17 mouse cellular contexts compared by ENCODE assay signal in genomic region chr13:109951466-109951865, GRCm38 (mm10).
DNase-seq lines count a peak whose midpoint lies in the region; ATAC-seq and TF ChIP-seq lines count a peak whose summit lies in the region.
"Had no signal": no experiment of that assay in that cellular context is flagged by ENCODE, and none has a peak within 500 bp of the region (broad histone marks: within the 10 kb centered on the region; RNA-seq: fewer than 3 reads in every experiment).

No protein-coding gene starts in this region.

- WGBS in limb, embryonic 13.5 days, result 61% methylated on average over 14 of the region's 14 CpGs
- 74% methylated on average over 14 of the region's 14 CpGs for WGBS in limb, embryonic 10.5 days
- WGBS in embryonic facial prominence, embryonic 11.5 days, result 54% methylated on average over 14 of the region's 14 CpGs
- WGBS in limb, embryonic 14.5 days, result 53% methylated on average over 14 of the region's 14 CpGs
- WGBS in hindbrain, embryonic 13.5 days, result 76% methylated on average over 14 of the region's 14 CpGs

- H3K4me1 ChIP-seq in limb, embryonic 13.5 days, result no peaks in the 10 kb centered on the region
- no peaks in the 10 kb centered on the region for H3K4me1 ChIP-seq in limb, embryonic 10.5 days
- no peaks in the 10 kb centered on the region for H3K4me1 ChIP-seq in embryonic facial prominence, embryonic 11.5 days (ENCODE audit: control insufficient read depth, insufficient read depth, low read length)
- no peaks in the 10 kb centered on the region for H3K4me1 ChIP-seq in limb, embryonic 14.5 days (ENCODE audit: control insufficient read depth, insufficient read depth, low read length)
- H3K4me1 ChIP-seq in hindbrain, embryonic 13.5 days (replicated peaks), result no peaks in the 10 kb centered on the region
- H3K4me1 ChIP-seq: forebrain, embryonic 12.5 days; hindbrain, embryonic 15.5 days; limb, embryonic 12.5 days; liver, embryonic 15.5 days; megakaryocyte, embryonic 14.5 days had no signal

- no peak overlapping the region for H3K27ac ChIP-seq in limb, embryonic 13.5 days
- H3K27ac ChIP-seq in limb, embryonic 10.5 days, result no peak overlapping the region
- H3K27ac ChIP-seq in embryonic facial prominence, embryonic 11.5 days (replicated peaks; ENCODE audit: low read depth, low read length), result no peak overlapping the region
- H3K27ac ChIP-seq in limb, embryonic 14.5 days (replicated peaks; ENCODE audit: low read depth, low read length), result no peak overlapping the region
- no peak overlapping the region for H3K27ac ChIP-seq in hindbrain, embryonic 13.5 days
- H3K27ac ChIP-seq: forebrain, embryonic 12.5 days; hindbrain, embryonic 15.5 days; kidney, postnatal 0 days; limb, embryonic 12.5 days; liver, embryonic 15.5 days had no signal

- H3K9ac ChIP-seq in limb, embryonic 13.5 days, result no peak overlapping the region
- H3K9ac ChIP-seq in embryonic facial prominence, embryonic 11.5 days (replicated peaks; ENCODE audit: low read length), result no peak overlapping the region
- H3K9ac ChIP-seq in limb, embryonic 14.5 days (ENCODE audit: low read depth, low read length, severe bottlenecking), result no peak overlapping the region
- no peak overlapping the region for H3K9ac ChIP-seq in hindbrain, embryonic 13.5 days
- H3K9ac ChIP-seq: forebrain, embryonic 12.5 days; hindbrain, embryonic 15.5 days; limb, embryonic 12.5 days; liver, embryonic 15.5 days had no signal

- no peaks in the 10 kb centered on the region for H3K9me3 ChIP-seq in limb, embryonic 13.5 days
- H3K9me3 ChIP-seq in limb, embryonic 10.5 days (replicated peaks), result no peaks in the 10 kb centered on the region
- no peaks in the 10 kb centered on the region for H3K9me3 ChIP-seq in embryonic facial prominence, embryonic 11.5 days (replicated peaks; ENCODE audit: control insufficient read depth, low read length)
- H3K9me3 ChIP-seq in limb, embryonic 14.5 days (ENCODE audit: control insufficient read depth, low read length), result no peaks in the 10 kb centered on the region
- no peaks in the 10 kb centered on the region for H3K9me3 ChIP-seq in hindbrain, embryonic 13.5 days
- H3K9me3 ChIP-seq: forebrain, embryonic 12.5 days; hindbrain, embryonic 15.5 days; limb, embryonic 12.5 days; liver, embryonic 15.5 days had no signal

- no peak overlapping the region for H3K4me2 ChIP-seq in limb, embryonic 13.5 days (replicated peaks)
- no peak overlapping the region for H3K4me2 ChIP-seq in embryonic facial prominence, embryonic 11.5 days (ENCODE audit: low read depth, low read length)
- H3K4me2 ChIP-seq in limb, embryonic 14.5 days (replicated peaks; ENCODE audit: low read depth, low read length, severe bottlenecking), result no peak overlapping the region
- no peak overlapping the region for H3K4me2 ChIP-seq in hindbrain, embryonic 13.5 days
- H3K4me2 ChIP-seq: forebrain, embryonic 12.5 days; hindbrain, embryonic 15.5 days; limb, embryonic 12.5 days; liver, embryonic 15.5 days had no signal

- ATAC-seq in limb, embryonic 13.5 days (ENCODE audit: low FRiP score, low read depth), result peak; percentile 28; the same call in 1 of the 2 replicates
- ATAC-seq in embryonic facial prominence, embryonic 11.5 days (replicated peaks; ENCODE audit: insufficient number of reproducible peaks, low FRiP score, low TSS enrichment, low read depth), result no peak
- ATAC-seq in limb, embryonic 14.5 days (ENCODE audit: low FRiP score, low read depth), result peak; percentile 34; the same call in 1 of the 2 replicates
- no peak for ATAC-seq in hindbrain, embryonic 13.5 days (ENCODE audit: low FRiP score)
- ATAC-seq: intestine, postnatal 0 days; midbrain, embryonic 16.5 days had no signal

- DNase-seq in adrenal gland, adult 2 months, result peak; percentile 35
- no peak for DNase-seq in adrenal gland, postnatal 4 days (ENCODE audit: low spot score in 2 of 2)
- no peak for DNase-seq in limb, embryonic 10.5 days (ENCODE audit: low spot score)
- DNase-seq in embryonic facial prominence, embryonic 11.5 days (ENCODE audit: low spot score), result peak; percentile 49
- DNase-seq in limb, embryonic 14.5 days (ENCODE audit: low spot score), result peak; percentile 53
- DNase-seq in natural killer cell, adult 2 months (ENCODE audit: low spot score in 2 of 2), result no peak
- DNase-seq: cerebellum, adult 11-12 months had no signal

- no peak for TF ChIP-seq POLR2A in limb, embryonic 14.5 days (IDR thresholded peaks at IDR 0.05; ENCODE audit: borderline replicate concordance, extremely low read depth, insufficient read depth, insufficient read length)

- H3K4me3 ChIP-seq in limb, embryonic 13.5 days, result no peak overlapping the region
- no peak overlapping the region for H3K4me3 ChIP-seq in limb, embryonic 10.5 days
- no peak overlapping the region for H3K4me3 ChIP-seq in embryonic facial prominence, embryonic 11.5 days (ENCODE audit: low read depth, low read length)
- H3K4me3 ChIP-seq in limb, embryonic 14.5 days (replicated peaks; ENCODE audit: low read length), result no peak overlapping the region
- no peak overlapping the region for H3K4me3 ChIP-seq in hindbrain, embryonic 13.5 days
- H3K4me3 ChIP-seq: forebrain, embryonic 12.5 days; hindbrain, embryonic 15.5 days; limb, embryonic 12.5 days; liver, embryonic 15.5 days; megakaryocyte, embryonic 14.5 days had no signal

- H3K27me3 ChIP-seq in limb, embryonic 13.5 days, result no peaks in the 10 kb centered on the region
- no peaks in the 10 kb centered on the region for H3K27me3 ChIP-seq in limb, embryonic 10.5 days (ENCODE audit: low read depth, poor library complexity, severe bottlenecking)
- H3K27me3 ChIP-seq in embryonic facial prominence, embryonic 11.5 days (ENCODE audit: control insufficient read depth, insufficient read depth, low read length), result no peaks in the 10 kb centered on the region
- H3K27me3 ChIP-seq in limb, embryonic 14.5 days (ENCODE audit: control insufficient read depth, insufficient read depth, low read length), result no peaks in the 10 kb centered on the region
- H3K27me3 ChIP-seq in hindbrain, embryonic 13.5 days, result no peaks in the 10 kb centered on the region
- H3K27me3 ChIP-seq: forebrain, embryonic 12.5 days; hindbrain, embryonic 15.5 days; limb, embryonic 12.5 days; liver, embryonic 15.5 days; megakaryocyte, embryonic 14.5 days had no signal

- peaks cover 64% of the 10 kb centered on the region for H3K36me3 ChIP-seq in limb, embryonic 13.5 days
- peaks cover 62% of the 10 kb centered on the region for H3K36me3 ChIP-seq in limb, embryonic 10.5 days
- H3K36me3 ChIP-seq in embryonic facial prominence, embryonic 11.5 days (replicated peaks; ENCODE audit: control insufficient read depth, insufficient read depth, low read depth, low read length), result peaks cover 6% of the 10 kb centered on the region
- peaks cover 54% of the 10 kb centered on the region for H3K36me3 ChIP-seq in limb, embryonic 14.5 days (ENCODE audit: control insufficient read depth, insufficient read depth, low read length)
- H3K36me3 ChIP-seq in hindbrain, embryonic 13.5 days, result peaks cover 73% of the 10 kb centered on the region

Comparison
In these comparisons a context has a peak if more than half of its experiments do, and no peak if none do; other contexts are left out.
1. DNase-seq: peak in adrenal gland, adult 2 months (single experiment), embryonic facial prominence, embryonic 11.5 days (single experiment) and limb, embryonic 14.5 days (single experiment); none in adrenal gland, postnatal 4 days (0 of 2), limb, embryonic 10.5 days (single experiment) and natural killer cell, adult 2 months (0 of 2).
2. ATAC-seq: peak in limb, embryonic 13.5 days (single experiment) and limb, embryonic 14.5 days (single experiment); none in embryonic facial prominence, embryonic 11.5 days (single experiment) and hindbrain, embryonic 13.5 days (single experiment).